Mouse (Mus musculus) erythroblast, embryonic 14.5 days (primary cell): ENCODE results near the gene Pard3b. TPM values are rescaled to one million over a fixed set of nuclear protein-coding genes. Genes with fewer than 3 reads are reported as not detected.

Source experiments
- H3K27me3 ChIP-seq: 2 replicates; pipeline ENCODE4 v1.6.1; 2012; ENCODE audit warnings: inconsistent platforms; ENCODE audit not compliant: control insufficient read depth
- H3K36me3 ChIP-seq: 2 replicates; pipeline ENCODE4 v1.6.1; 2012; ENCODE audit warnings: mild to moderate bottlenecking, inconsistent platforms; ENCODE audit not compliant: control insufficient read depth
- H3K4me1 ChIP-seq: 2 replicates; pipeline ENCODE4 v1.6.1; 2012; ENCODE audit warnings: inconsistent platforms; ENCODE audit not compliant: control insufficient read depth
- H3K4me3 ChIP-seq: replicated peaks from 2 replicates; pipeline ENCODE3; 2012; ENCODE audit warnings: moderate library complexity, mild to moderate bottlenecking, inconsistent platforms
- H3K9me3 ChIP-seq: 2 replicates; pipeline ENCODE4 v1.6.1; 2012; ENCODE audit warnings: low read length, inconsistent platforms, mixed read lengths; ENCODE audit not compliant: control insufficient read depth
- GATA1 ChIP-seq: IDR thresholded peaks from 2 replicates; pipeline ENCODE4 v1.6.1; 2012; ENCODE audit warnings: low read length, inconsistent platforms, mixed read lengths
- TAL1 ChIP-seq: IDR thresholded peaks from 3 replicates; pipeline ENCODE4 v1.6.1; 2012; ENCODE audit warnings: low read length, inconsistent platforms, mixed read lengths
- polyA plus RNA-seq: library from polyadenylated mRNA; stranded (reverse); fragments of >175 nt; gene quantifications from 2 replicates; pipeline ENCODE4 v1.2.3, GENCODE M21; 2012

The Pard3b gene
- polyA plus RNA-seq, 1 experiment = not detected

- no peaks in the 10 kb centered on the region for H3K4me1 ChIP-seq
- H3K9me3 ChIP-seq = no peaks in the 10 kb centered on the region
- no peaks in the 10 kb centered on the region for H3K27me3 ChIP-seq
- no peaks in the 10 kb centered on the region for H3K36me3 ChIP-seq
- TF ChIP-seq TAL1 = no peak
- TF ChIP-seq GATA1 = no peak
- no peak overlapping the region for H3K4me3 ChIP-seq
Measured at GRCm38 (mm10) chr1:62018276-62018675, 379.7 kb downstream of the Pard3b start.

DNA sequence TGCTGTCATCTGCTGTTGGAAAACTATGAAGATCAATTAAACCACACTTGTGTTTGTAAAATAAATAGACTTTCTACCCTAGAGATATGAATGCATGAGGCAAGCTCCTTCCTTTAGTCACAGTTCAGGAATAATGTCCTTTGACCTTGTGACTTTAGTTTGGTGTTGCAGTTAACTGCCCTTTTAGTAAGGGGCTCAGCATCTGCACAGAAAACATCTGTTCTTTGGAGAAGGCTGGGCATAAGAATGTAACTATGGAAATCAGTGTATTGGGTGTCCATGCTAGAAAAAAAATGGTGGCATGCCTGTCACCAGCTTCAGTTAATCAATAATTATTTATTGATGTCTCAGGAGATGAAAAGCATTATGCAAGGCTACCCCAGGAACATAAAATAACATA is 381.1 kb downstream of the Pard3b start:
- H3K9me3 ChIP-seq = no peaks in the 10 kb centered on the region
- H3K4me1 ChIP-seq = no peaks in the 10 kb centered on the region
- no peaks in the 10 kb centered on the region for H3K36me3 ChIP-seq
- H3K4me3 ChIP-seq = no peak overlapping the region
- TF ChIP-seq GATA1 (no peak), TAL1 (no peak)
- H3K27me3 ChIP-seq = no peaks in the 10 kb centered on the region

DNA sequence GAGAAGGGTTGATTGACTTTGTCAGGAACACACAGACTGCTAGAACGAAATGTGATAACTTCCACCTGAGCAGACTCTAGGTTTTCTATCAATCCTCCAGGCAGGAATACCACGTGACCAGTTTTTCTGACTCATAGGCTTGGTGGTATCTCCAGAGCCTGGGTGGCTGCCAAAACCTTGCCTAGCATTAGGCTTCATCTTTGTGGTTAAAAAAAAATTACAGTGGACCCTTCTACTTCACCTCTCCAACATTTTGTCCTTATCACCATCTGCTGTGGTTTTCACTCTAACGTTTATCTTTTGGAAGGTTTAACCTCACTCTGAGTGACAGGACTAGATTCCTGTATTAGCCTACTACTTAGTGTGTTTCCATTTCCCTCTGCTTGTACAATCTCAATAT is 403.1 kb downstream of the Pard3b start:
- TF ChIP-seq TAL1 = no peak
- no peak for TF ChIP-seq GATA1
- Histone ChIP-seq H3K4me3 (no peak overlapping the region), H3K27me3 (no peaks in the 10 kb centered on the region), H3K4me1 (no peaks in the 10 kb centered on the region), H3K9me3 (no peaks in the 10 kb centered on the region), H3K36me3 (no peaks in the 10 kb centered on the region)

DNA sequence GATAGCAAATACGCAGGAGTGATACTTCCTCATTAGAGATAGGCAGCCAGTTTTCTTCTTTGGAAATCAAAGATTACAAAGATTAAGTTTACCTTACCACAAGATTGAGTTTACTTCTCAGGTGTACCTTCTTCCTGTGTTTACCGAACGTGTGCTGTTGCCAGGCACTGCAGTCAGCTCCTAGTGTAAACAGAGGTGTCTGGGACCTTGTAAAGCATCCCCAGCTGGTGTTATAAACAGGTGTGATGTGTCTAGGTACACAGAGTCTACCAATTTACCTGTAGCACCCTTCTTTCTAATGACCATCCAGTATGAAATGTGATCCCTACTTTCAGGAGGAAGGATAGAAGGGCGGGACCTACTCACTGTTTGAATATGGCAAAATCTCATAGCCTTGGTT is 410.0 kb downstream of the Pard3b start:
- Histone ChIP-seq H3K9me3 (no peaks in the 10 kb centered on the region), H3K4me3 (no peak overlapping the region), H3K27me3 (no peaks in the 10 kb centered on the region), H3K36me3 (no peaks in the 10 kb centered on the region), H3K4me1 (no peaks in the 10 kb centered on the region)
- TF ChIP-seq GATA1 = no peak
- TF ChIP-seq TAL1 = no peak

DNA sequence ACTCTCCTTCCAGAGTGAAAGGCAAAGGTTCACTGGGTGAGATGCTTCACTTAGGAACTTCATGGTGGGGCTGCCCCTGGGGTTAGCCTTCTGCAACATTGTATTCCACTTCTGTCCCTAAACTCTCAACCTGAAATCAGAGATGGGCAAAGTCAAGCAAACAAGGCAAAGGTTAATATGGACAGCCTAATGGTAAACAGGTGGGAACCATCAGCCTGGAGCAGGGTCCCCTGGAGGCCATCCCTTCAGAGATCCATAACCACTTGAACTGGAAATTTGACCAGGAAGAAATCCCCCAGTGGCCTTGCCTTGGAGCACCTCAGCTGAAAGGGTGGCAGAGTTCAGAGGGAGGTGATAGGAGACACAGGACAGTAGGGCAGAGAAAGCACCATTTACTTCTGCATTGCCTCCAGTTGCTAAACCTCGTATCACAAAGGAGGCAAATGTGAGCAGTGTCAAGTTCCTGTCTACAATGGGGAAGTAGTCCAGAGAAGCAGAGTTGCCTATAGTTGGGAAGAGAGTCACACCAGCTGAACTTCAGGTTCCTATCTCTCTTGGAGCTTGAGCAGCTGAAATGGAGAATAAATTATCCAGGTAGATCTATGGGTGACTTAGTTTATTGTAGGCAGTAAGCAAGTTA is 412.7 kb downstream of the Pard3b start:
- Histone ChIP-seq H3K36me3 (no peaks in the 10 kb centered on the region), H3K4me1 (no peaks in the 10 kb centered on the region), H3K9me3 (no peaks in the 10 kb centered on the region), H3K4me3 (no peak overlapping the region), H3K27me3 (no peaks in the 10 kb centered on the region)
- TF ChIP-seq TAL1 = no peak
- TF ChIP-seq GATA1 = no peak

DNA sequence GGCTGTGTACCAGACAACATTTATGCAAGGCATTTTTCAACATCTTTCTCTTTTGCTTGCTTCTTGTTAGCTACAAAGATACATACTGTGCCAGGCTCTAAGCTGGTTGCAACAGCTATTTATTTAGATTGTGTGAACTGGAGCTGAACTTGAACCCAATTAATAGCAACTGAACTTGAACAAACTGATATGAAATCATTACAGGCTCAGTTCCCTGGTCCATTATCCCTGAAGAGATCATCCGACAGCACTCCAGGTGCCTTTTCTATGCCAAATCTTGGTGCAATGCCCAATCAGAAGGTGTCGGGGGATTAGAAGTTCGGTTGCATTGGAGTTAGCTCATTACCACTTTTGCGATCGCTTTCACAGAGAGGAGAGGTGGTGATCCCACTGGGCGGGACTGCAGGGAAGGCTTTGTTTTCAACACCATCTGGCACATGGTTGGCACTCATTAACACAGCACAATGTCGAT is 414.6 kb downstream of the Pard3b start:
- Histone ChIP-seq H3K4me1 (no peaks in the 10 kb centered on the region), H3K4me3 (no peak overlapping the region), H3K36me3 (no peaks in the 10 kb centered on the region), H3K9me3 (no peaks in the 10 kb centered on the region), H3K27me3 (no peaks in the 10 kb centered on the region)
- no peak for TF ChIP-seq GATA1
- TF ChIP-seq TAL1 = no peak

- Histone ChIP-seq H3K9me3 (no peaks in the 10 kb centered on the region), H3K27me3 (no peaks in the 10 kb centered on the region), H3K4me3 (no peak overlapping the region), H3K4me1 (no peaks in the 10 kb centered on the region), H3K36me3 (no peaks in the 10 kb centered on the region)
- TF ChIP-seq TAL1 (no peak), GATA1 (no peak)
Measured at GRCm38 (mm10) chr1:62055280-62055679, 416.7 kb downstream of the Pard3b start.

GRCm38 (mm10) chr1:62070617-62071016 is 432.0 kb downstream of the Pard3b start:
- Histone ChIP-seq H3K4me1 (no peaks in the 10 kb centered on the region), H3K9me3 (no peaks in the 10 kb centered on the region), H3K36me3 (no peaks in the 10 kb centered on the region), H3K4me3 (no peak overlapping the region), H3K27me3 (no peaks in the 10 kb centered on the region)
- no peak for TF ChIP-seq TAL1
- TF ChIP-seq GATA1 = no peak

DNA sequence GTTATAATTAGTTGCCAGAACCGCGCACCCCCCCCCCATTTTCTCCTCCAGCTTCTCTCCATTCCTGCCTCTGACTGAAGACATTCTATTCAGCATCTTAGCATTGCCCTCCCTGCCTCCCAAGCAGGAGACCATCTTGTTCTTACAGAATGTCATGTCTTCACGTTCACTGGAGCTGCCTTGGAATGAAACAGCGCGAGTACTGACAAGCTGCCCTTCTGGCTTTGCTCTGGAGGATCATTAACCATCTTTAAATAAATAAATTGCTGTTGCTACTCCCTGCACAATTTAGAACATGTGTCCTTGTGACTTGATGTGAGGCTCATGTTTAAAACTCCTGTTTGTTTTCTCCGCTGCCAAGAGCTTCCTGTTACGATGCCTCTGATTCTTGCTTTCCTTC is 432.5 kb downstream of the Pard3b start:
- TF ChIP-seq GATA1 (no peak), TAL1 (no peak)

DNA sequence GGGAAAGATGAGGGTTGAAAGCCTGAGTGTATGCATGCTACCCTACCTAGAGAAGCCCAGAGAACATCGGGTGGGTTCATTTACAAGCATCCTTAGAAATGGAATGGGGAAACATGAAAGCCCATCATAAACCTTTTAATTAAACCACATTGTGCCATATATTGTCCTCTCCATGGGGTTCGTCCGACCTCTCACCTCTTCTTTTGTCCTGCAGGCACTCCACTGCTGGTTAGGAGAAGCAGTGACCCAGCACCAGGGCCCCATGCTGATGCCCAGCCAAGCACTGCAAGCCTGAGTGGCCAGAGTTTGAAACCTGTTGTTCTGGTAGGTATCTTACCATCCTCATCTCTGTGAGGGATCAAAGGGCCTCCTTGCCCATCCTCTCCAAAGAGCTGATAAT is 437.5 kb downstream of the Pard3b start:
- no peaks in the 10 kb centered on the region for H3K9me3 ChIP-seq
- H3K4me3 ChIP-seq = no peak overlapping the region
- no peaks in the 10 kb centered on the region for H3K4me1 ChIP-seq
- no peaks in the 10 kb centered on the region for H3K27me3 ChIP-seq
- TF ChIP-seq GATA1 (no peak), TAL1 (no peak)
- H3K36me3 ChIP-seq = no peaks in the 10 kb centered on the region

More for the DNA sequence above, 432.5 kb downstream of the Pard3b start:
- Histone ChIP-seq H3K4me1 (no peaks in the 10 kb centered on the region), H3K36me3 (no peaks in the 10 kb centered on the region), H3K27me3 (no peaks in the 10 kb centered on the region), H3K4me3 (no peak overlapping the region), H3K9me3 (no peaks in the 10 kb centered on the region)
